Mouse (Mus musculus) liver, postnatal 0 days (tissue): Measurements from ENCODE around the gene Cyp3a41a. TPM values are rescaled to one million over a fixed set of nuclear protein-coding genes. Genes with fewer than 3 reads are reported as not detected.
"Not testable (repeated sequence)": the region's sequence is repeated elsewhere in the genome, so short reads cannot be mapped to it uniquely, and the experiment has no call there.

ENCODE experiments used
- ATAC-seq: fragments of 200-750 bp; cut with Nextera tagmentation; 2 replicates; pipeline ENCODE4 v1.8.0; 2017; ENCODE audit warnings: mild to moderate bottlenecking, moderate library complexity
- DNase-seq: peaks from one replicate; pipeline ENCODE4 v3.0.0-alpha.2; 2016
- H3K27ac ChIP-seq: fragments of 300-500 bp; sonication (generic); 2 replicates; pipeline ENCODE4 v1.5.1; 2014; ENCODE audit warnings: antibody characterized with exemption, moderate library complexity, mild to moderate bottlenecking, low read depth
- H3K27me3 ChIP-seq: fragments of 300-500 bp; sonication (generic); 2 replicates; pipeline ENCODE4 v1.6.1; 2014; ENCODE audit warnings: low read length, control low read depth, mixed read lengths; ENCODE audit not compliant: insufficient read depth
- H3K36me3 ChIP-seq: fragments of 300-500 bp; sonication (generic); replicated peaks from 2 replicates; pipeline ENCODE4 v1.6.1; 2014; ENCODE audit warnings: mild to moderate bottlenecking, control low read depth, low read length, moderate library complexity, mixed read lengths; ENCODE audit not compliant: insufficient read depth
- H3K4me1 ChIP-seq: fragments of 300-500 bp; sonication (generic); 2 replicates; pipeline ENCODE4 v1.6.1; 2014; ENCODE audit warnings: antibody characterized with exemption, mild to moderate bottlenecking, control low read depth; ENCODE audit not compliant: insufficient read depth
- H3K4me2 ChIP-seq: fragments of 300-500 bp; sonication (generic); 2 replicates; pipeline ENCODE4 v1.6.1; 2014; ENCODE audit warnings: low read depth, mild to moderate bottlenecking, low read length, moderate library complexity, mixed read lengths
- H3K4me3 ChIP-seq: fragments of 300-500 bp; sonication (generic); 2 replicates; pipeline ENCODE4 v1.5.1; 2014; ENCODE audit warnings: low read depth, low read length
- H3K9ac ChIP-seq: fragments of 300-500 bp; sonication (generic); replicated peaks from 2 replicates; pipeline ENCODE4 v1.6.1; 2014; ENCODE audit warnings: mild to moderate bottlenecking, moderate library complexity
- H3K9me3 ChIP-seq: fragments of 300-500 bp; sonication (generic); 2 replicates; pipeline ENCODE4 v1.6.1; 2016; ENCODE audit warnings: mild to moderate bottlenecking, control low read depth, low read length, mixed read lengths
- CTCF ChIP-seq: sonication (generic); IDR thresholded peaks from 2 replicates; pipeline ENCODE4 v1.5.1; 2016; ENCODE audit warnings: antibody characterized with exemption, low read depth
- EP300 ChIP-seq: IDR thresholded peaks from 2 replicates; pipeline ENCODE4 v1.6.1; 2016; ENCODE audit warnings: antibody characterized with exemption, low read depth, mild to moderate bottlenecking
- WGBS: fragments of 180-500 bp; shearing (Covaris S2); extraction: QIAGEN DNeasy Blood & Tissue Kit; methylation state at CpG from one replicate; pipeline ENCODE4 v1.1.7; 2014; ENCODE audit not compliant: insufficient replicate concordance; 5-methylcytosine and 5-hydroxymethylcytosine counted together
- polyA plus RNA-seq: library from polyadenylated mRNA; unstranded; fragments of >200 nt; fragmentation: Nextera tagmentation; extraction: Ambion mirVana; gene quantifications from 2 replicates; pipeline ENCODE4 v1.2.1, GENCODE M21; 2015

Gene Cyp3a41a
- 188 and 236 TPM in 2 replicates for polyA plus RNA-seq

GRCm38 (mm10) chr5:145720036-145720435, at the start of gene Cyp3a41a:
Gene Cyp3a41a, minus strand, starts transcription at chr5:145720136.
- H3K36me3 ChIP-seq, H3K27ac ChIP-seq, H3K4me1 ChIP-seq, ATAC-seq, H3K9me3 ChIP-seq, DNase-seq, H3K9ac ChIP-seq, H3K4me2 ChIP-seq, H3K27me3 ChIP-seq, H3K4me3 ChIP-seq: not testable (repeated sequence)
- 54% methylated on average over 1 of the region's 2 CpGs for whole genome bisulfite sequencing

- H3K4me3 ChIP-seq, H3K27me3 ChIP-seq, H3K4me1 ChIP-seq, DNase-seq, H3K27ac ChIP-seq, H3K36me3 ChIP-seq, H3K4me2 ChIP-seq, H3K9me3 ChIP-seq, H3K9ac ChIP-seq: not testable (repeated sequence)
- WGBS = 48% methylated on average over 3 of the region's 3 CpGs
- peak; percentile 91 for ATAC-seq
- TF ChIP-seq EP300 = peak; percentile 63
These were observed 17.6 kb upstream of the Cyp3a41a start for GRCm38 (mm10) chr5:145737512-145737911.

- H3K4me3 ChIP-seq, H3K27ac ChIP-seq, DNase-seq, H3K36me3 ChIP-seq, H3K9me3 ChIP-seq, H3K4me2 ChIP-seq, H3K9ac ChIP-seq, H3K27me3 ChIP-seq, H3K4me1 ChIP-seq: not testable (repeated sequence)
- ATAC-seq = peak; percentile 70; the same call in 1 of the 2 replicates
- 18% methylated on average over 1 of the region's 1 CpGs for WGBS
These were observed 5.6 kb downstream of the Cyp3a41a start for GRCm38 (mm10) chr5:145714296-145714695.

GRCm38 (mm10) chr5:145707372-145707771, 12.6 kb downstream of the Cyp3a41a start:
- not testable (repeated sequence) for H3K27me3 ChIP-seq, H3K27ac ChIP-seq, H3K4me3 ChIP-seq, DNase-seq, H3K4me2 ChIP-seq, H3K4me1 ChIP-seq, H3K9me3 ChIP-seq, H3K9ac ChIP-seq, H3K36me3 ChIP-seq
- ATAC-seq = peak; percentile 82
- WGBS = 54% methylated on average over 2 of the region's 2 CpGs

GRCm38 (mm10) chr5:145662007-145662406, 57.9 kb downstream of the Cyp3a41a start:
- ATAC-seq (0 out of 2 replicates have a peak, but pooled peaks have one; percentile 19), DNase-seq (no peak)
- TF ChIP-seq EP300 = no peak
- no peak for TF ChIP-seq CTCF
- H3K9me3 ChIP-seq = no peaks in the 10 kb centered on the region; the same call in 1 of the 2 replicates
- no peak overlapping the region for H3K27ac ChIP-seq
- H3K36me3 ChIP-seq = no peaks in the 10 kb centered on the region
- no peak overlapping the region for H3K4me2 ChIP-seq
- peaks cover 6% of the 10 kb centered on the region; the same call in 1 of the 2 replicates for H3K4me1 ChIP-seq
- H3K27me3 ChIP-seq = no peaks in the 10 kb centered on the region
- 72% methylated on average over 7 of the region's 7 CpGs for WGBS
- no peak overlapping the region for H3K9ac ChIP-seq
- H3K4me3 ChIP-seq = no peak overlapping the region

GRCm38 (mm10) chr5:145647779-145648178, 72.2 kb downstream of the Cyp3a41a start:
- peak; percentile 90 for ATAC-seq

More at GRCm38 (mm10) chr5:145647779-145648178, 72.2 kb downstream of the Cyp3a41a start:
- TF ChIP-seq EP300 (peak; percentile 85), CTCF (no peak)
- Histone ChIP-seq H3K4me2 (no peak overlapping the region), H3K4me3 (peak overlapping the region; percentile 41), H3K4me1 (0 out of 2 replicates have a peak, but pooled peaks cover 2% of the 10 kb centered on the region), H3K27me3 (no peaks in the 10 kb centered on the region), H3K36me3 (no peaks in the 10 kb centered on the region), H3K27ac (peak overlapping the region; percentile 75), H3K9ac (peak overlapping the region; percentile 57), H3K9me3 (peaks cover 8% of the 10 kb centered on the region)
- 47% methylated on average over 4 of the region's 4 CpGs for WGBS
- peak; percentile 77 for DNase-seq

Other genes starting within 250 kb of the Cyp3a41a start
- 0.96 and 2.0 TPM in 2 replicates for gene Cyp3a41b, start 135.4 kb downstream of the Cyp3a41a start, polyA plus RNA-seq
- gene Cyp3a44, start 85.7 kb upstream of the Cyp3a41a start, polyA plus RNA-seq = 143 and 144 TPM in 2 replicates
- 678 and 856 TPM in 2 replicates for gene Cyp3a11, start 159.8 kb upstream of the Cyp3a41a start, polyA plus RNA-seq